Mouse (Mus musculus) bone marrow macrophage, adult 2 months (primary cell): ENCODE data around the gene Slc25a34. TPM values are rescaled to one million over a fixed set of nuclear protein-coding genes. Genes with fewer than 3 reads are reported as not detected.

Source experiments
- H3K27ac ChIP-seq: 2 replicates; pipeline ENCODE4 v1.5.1; 2012; ENCODE audit warnings: low read depth, low read length; ENCODE audit not compliant: insufficient read depth
- H3K4me1 ChIP-seq: 2 replicates; pipeline ENCODE4 v1.6.1; 2012; ENCODE audit warnings: low read length; ENCODE audit not compliant: control insufficient read depth, insufficient read depth
- H3K4me3 ChIP-seq: 2 replicates; pipeline ENCODE4 v1.5.1; 2012; ENCODE audit warnings: mild to moderate bottlenecking, low read length, moderate library complexity; ENCODE audit not compliant: insufficient read depth
- CTCF ChIP-seq: IDR thresholded peaks from 2 replicates; pipeline ENCODE4 v1.5.1; 2012; ENCODE audit warnings: low read depth, mild to moderate bottlenecking, low read length, moderate library complexity
- POLR2A ChIP-seq: IDR thresholded peaks from 2 replicates; pipeline ENCODE4 v1.6.1; 2012; ENCODE audit warnings: mild to moderate bottlenecking, low read depth, low read length, borderline replicate concordance
- polyA plus RNA-seq: library from polyadenylated mRNA; stranded (reverse); fragments of >200 nt; gene quantifications from 2 replicates; pipeline ENCODE4 v1.2.4, GENCODE M21; 2012; ENCODE audit not compliant: missing spikeins, insufficient read depth, insufficient read length

Slc25a34 gene
- polyA plus RNA-seq, 1 experiment = 0.48 TPM

DNA sequence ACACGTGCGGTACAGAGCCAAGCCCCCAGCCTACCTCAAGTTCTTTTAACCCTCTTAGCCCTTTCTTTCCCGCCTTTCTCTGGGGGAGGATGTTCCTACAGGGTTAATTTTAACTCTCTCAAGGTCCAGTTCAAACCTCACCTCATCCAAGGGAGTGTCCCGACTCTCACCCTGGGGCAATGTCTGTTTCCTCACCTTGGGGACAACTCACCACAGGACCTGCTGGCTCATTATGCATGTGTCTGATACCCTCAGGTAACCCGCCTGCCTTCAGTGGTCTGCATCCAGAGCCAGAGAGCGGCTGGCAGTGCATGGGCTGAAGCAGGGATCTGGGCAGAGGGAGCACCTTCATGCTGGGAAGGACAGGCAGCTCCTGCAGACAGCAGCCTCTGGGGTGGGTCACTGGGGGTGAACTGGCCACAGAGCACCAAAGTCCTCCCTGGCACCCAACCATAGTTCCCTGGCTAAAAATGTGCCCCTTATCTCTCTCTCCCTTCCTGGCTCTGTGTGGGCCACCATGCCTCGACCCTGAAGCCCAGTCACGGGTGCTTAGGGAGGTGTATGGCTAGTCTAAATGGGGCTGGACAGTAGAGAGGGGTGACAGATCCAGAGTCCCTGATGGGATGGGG lies 26.8 kb downstream of the Slc25a34 start:
- peaks cover 24% of the 10 kb centered on the region for H3K4me1 ChIP-seq
- no peak overlapping the region for H3K27ac ChIP-seq
- TF ChIP-seq CTCF (no peak), POLR2A (no peak)
- no peak overlapping the region for H3K4me3 ChIP-seq

DNA sequence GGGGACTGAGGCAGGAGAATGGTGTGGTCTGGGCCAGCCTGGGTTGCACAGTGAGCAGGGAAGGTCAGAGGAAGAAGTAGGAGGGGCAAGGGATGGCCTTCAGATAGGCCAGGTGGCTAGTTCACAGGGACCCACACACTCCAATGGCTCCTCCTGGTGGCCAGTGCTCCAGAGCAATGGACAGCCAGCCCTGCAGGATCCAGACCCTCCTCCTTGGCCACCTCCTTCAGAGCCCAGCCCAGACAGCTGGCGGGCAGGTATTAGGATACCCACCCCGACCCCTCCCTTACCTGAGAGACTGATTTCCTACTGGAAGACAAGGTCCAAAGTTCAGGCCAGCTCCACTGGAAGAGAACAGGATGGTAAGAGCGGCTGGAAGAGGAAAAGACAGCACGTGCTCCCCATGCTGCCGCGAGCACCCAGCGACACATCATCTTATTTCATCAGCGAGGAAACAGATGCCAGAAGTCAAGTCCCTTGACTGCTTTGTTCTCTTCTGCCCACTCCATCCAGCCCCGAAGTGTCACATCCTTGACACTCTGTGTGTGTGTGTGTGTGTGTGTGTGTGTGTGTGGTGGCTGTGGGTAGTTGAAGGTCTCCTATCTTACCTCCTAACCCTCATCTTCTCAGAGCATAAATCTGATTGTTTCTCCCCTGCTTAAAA lies 27.9 kb downstream of the Slc25a34 start:
- TF ChIP-seq CTCF = no peak
- no peak for TF ChIP-seq POLR2A
- H3K4me3 ChIP-seq = no peak overlapping the region
- peaks cover 14% of the 10 kb centered on the region for H3K4me1 ChIP-seq
- H3K27ac ChIP-seq = no peak overlapping the region

DNA sequence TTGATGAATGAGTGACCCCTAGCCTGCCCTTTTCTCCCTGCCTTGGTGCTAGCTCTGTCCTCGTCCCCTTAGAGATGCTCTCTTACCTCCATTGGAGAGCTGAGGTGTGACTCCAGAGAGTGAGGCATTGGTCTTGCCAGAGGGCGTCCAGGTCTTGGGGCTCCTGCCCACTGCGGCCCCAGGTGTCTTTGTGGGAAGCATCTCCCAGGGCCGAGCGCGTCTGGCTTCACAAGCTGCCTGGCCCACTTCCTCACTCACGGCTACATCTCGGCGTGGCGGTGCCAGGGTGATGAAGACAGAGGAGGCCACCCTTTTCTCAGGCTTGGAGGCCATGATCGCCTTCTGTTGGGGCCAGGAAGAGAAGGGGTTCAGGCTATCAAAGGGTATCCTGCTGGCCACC lies 28.5 kb downstream of the Slc25a34 start:
- H3K4me1 ChIP-seq = peaks cover 12% of the 10 kb centered on the region
- no peak overlapping the region for H3K4me3 ChIP-seq
- TF ChIP-seq CTCF (no peak), POLR2A (no peak)
- H3K27ac ChIP-seq = no peak overlapping the region

DNA sequence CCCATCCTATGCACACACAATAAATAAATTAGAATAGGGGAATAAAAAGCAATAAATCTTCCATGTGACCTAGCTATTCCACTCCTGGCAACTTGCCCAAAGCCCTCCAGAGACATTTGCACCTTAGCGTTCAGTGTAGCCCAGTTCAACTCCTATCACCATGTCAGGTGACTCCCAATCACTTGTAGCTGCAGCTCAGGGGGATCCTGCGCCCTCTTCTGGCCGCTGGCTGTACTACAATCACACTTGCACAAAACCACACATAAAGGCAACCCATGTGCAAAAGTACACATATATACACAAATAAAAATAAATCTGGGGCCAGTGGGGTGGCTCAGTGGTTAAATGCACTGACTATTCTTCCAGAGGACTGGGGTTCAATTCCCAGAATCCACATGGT lies 32.1 kb downstream of the Slc25a34 start:
- H3K4me3 ChIP-seq = no peak overlapping the region
- peak; percentile 81 for TF ChIP-seq CTCF
- no peak for TF ChIP-seq POLR2A
- no peaks in the 10 kb centered on the region for H3K4me1 ChIP-seq
- no peak overlapping the region for H3K27ac ChIP-seq

DNA sequence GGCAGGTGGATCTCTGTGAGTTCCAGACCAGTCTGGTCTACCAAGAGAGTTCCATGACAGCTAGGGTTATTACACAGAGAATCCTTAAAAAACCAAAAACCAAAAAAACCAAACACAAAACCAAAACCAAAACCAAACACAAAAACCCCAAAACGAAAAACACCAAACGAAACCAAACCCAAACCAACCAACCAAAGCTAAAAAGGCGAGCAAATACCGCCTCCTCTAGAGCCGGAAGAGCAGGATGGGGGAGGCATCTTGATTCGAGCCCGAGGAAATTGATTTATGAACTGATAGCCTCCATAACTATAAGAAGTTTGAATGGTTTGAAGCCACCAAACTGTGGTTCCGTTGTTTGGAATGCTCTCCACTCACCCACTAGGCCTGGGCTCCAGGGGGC lies 39.7 kb downstream of the Slc25a34 start:
- TF ChIP-seq CTCF (no peak), POLR2A (no peak)
- H3K4me3 ChIP-seq = no peak overlapping the region
- H3K27ac ChIP-seq = no peak overlapping the region
- H3K4me1 ChIP-seq = no peaks in the 10 kb centered on the region

DNA sequence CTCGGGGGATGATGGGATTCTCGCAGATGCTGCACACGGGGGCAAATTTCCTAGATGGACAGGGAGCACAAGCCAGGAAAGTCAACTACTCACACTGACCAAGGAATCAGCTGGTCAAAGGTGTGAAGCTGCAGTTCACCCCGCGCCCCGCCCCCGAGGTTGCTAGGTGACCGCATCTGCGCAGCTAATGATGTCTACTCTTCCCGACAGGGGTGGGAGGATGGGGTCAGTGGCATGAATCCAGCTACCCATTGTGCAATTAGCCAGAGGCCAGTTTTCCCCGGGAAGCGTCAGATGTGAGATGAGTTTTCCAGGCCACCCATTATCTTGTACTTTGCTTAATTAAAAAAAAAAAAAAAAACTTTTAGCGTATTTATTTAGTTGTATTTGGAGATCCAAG lies 42.6 kb downstream of the Slc25a34 start:
- Histone ChIP-seq H3K4me1 (no peaks in the 10 kb centered on the region), H3K27ac (no peak overlapping the region), H3K4me3 (no peak overlapping the region)
- TF ChIP-seq CTCF (no peak), POLR2A (no peak)

DNA sequence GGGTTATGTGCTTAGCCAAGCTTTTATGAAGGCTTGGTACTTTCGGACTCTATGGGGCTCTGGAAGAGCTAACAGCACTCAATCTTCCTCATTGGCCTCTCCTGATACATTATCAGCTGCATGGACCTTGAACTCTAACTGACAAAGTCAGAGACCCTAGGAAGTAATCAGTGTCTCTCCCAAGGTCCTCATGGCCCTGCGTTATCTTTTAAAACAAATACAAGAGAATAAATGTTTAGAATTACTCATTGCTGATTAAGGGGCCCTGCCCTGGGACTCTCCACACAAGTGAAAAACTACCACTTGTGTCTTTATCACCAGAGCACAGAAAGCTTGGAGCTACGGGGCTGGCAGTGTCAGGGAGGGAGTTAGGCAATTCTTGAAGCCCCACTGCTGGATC lies 44.8 kb downstream of the Slc25a34 start:
- TF ChIP-seq POLR2A = no peak
- TF ChIP-seq CTCF = no peak
- no peak overlapping the region for H3K4me3 ChIP-seq
- H3K27ac ChIP-seq = no peak overlapping the region
- peaks cover 8% of the 10 kb centered on the region for H3K4me1 ChIP-seq

DNA sequence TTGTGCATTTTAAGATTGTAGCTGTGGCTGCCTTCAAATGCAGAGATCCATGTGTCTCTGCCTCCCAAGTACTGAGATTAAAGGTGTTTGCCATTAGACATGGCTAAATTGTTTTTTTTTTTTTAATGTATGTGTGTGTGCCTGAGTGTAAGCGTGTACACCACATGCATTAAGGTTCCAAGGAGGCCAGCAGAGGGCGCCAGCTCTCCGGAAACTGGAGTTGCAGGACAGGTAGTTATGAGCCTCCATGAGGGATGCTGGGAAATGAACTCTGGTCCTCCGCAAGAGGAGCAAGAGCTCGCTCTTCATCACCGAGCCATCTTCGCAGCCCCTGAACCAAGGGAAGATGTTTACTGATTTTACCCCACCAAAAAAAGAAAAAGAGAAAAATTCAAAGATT lies 46.7 kb downstream of the Slc25a34 start:
- H3K4me1 ChIP-seq = peaks cover 26% of the 10 kb centered on the region
- TF ChIP-seq CTCF = peak; percentile 56
- no peak for TF ChIP-seq POLR2A
- H3K27ac ChIP-seq = no peak overlapping the region
- H3K4me3 ChIP-seq = no peak overlapping the region

DNA sequence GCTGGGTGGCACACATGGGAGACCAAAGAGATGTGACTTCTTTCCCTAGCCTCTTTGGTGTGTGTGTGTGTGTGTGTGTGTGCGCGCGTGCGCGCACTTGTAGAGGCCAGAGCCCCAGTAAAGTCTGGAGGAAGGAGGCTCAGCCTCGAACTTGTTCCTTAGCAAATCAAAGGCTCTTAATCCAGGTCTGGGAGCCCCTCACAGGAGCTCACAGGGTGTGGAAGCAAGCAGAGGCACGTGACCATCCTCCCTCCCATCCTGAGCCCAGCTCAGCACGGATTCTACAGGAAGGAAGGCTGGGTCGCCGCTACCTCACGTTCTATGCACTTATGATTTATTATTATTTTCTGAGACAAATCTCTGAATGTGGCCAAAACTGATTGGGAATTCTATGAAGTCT lies 47.2 kb downstream of the Slc25a34 start:
- TF ChIP-seq CTCF (no peak), POLR2A (no peak)
- Histone ChIP-seq H3K27ac (no peak overlapping the region), H3K4me1 (peaks cover 27% of the 10 kb centered on the region), H3K4me3 (no peak overlapping the region)

DNA sequence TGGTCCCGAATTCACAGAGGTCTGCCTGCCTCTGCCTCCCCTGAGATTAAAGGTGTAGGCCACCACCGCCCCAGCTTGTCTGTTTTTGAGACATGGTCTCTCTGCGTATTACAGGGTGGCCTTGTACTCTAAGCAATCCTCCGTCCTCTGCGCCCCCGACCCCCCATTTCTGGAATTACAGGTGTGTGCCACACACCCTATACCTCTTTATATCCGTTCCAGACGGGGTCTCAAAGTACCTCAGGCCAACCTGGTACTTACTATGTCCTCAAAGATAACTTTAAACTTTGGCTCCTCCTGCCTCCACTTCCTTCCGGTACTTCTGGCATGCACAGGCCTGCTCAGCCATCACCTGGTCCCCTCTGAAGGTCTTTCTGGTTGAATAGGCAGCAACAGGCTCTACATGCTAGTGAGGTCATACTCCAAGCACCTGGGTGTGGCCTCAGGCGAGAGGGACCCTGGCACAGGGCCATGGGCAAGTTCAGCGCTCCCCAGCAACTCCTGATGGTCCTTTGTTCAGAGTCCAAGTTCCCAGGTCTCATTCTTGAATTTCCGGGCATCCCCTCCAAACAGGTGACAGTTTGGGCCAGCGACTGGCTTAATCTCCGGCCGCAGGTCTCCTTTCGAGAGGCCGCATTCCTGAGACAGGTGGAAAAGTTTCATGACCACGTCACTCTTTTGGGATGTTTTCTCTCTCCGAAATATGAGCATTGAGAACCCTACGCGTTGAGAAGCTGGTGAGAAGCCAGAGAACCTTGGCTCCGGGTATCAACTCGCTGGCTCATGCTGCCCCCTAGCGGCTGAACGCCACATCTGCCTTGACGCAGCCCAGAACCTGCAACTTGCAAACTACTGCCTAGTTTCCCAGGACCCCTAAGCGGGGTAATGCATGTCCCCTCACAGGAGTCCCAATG lies 48.6 kb downstream of the Slc25a34 start:
- peaks cover 31% of the 10 kb centered on the region for H3K4me1 ChIP-seq
- H3K27ac ChIP-seq = no peak overlapping the region
- no peak overlapping the region for H3K4me3 ChIP-seq
- TF ChIP-seq POLR2A (no peak), CTCF (peak; percentile 71)
